Mouse (Mus musculus): ENCODE results near the gene Capsl.
A peak's percentile ranks its signal among the peaks of the same experiment; 100 is the strongest.

The Capsl gene

DNA sequence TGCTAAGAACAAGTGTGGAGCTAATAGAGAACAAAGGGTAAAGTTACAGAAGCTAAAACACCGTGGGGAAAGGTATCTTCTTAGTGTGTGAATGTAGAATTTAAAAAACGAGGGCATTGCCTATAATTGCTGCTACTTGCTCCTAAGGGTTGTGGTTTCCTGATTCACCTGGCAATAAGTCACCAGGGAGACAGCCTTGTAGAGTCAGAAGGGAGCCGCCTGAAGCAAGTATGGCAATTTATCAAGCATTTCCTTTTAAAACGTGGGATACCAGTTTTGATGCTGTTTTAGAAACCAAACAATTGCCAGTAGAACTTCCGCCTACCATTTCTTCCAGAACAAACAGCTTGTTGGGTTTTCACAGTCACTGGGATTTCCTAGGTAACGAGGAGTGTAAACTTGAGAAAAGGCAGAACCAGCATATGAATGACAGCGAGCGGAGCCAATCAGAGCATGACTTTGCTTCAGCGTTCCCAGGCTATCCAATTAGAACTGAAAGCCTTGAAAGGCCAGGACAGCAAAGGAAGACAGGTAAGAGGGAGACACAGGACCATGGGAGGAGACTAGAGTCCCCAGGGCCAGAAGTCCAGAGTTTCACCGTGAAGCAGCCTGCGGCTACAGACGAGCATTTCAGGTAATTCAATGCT, at the start of gene Capsl:
Gene Capsl, plus strand, starts transcription at position 495 of the 647 bp plus-strand sequence.
- peak; percentile 77 to 80 for DNase-seq (ENCODE audit: low spot score in 2 of 2)

DNA sequence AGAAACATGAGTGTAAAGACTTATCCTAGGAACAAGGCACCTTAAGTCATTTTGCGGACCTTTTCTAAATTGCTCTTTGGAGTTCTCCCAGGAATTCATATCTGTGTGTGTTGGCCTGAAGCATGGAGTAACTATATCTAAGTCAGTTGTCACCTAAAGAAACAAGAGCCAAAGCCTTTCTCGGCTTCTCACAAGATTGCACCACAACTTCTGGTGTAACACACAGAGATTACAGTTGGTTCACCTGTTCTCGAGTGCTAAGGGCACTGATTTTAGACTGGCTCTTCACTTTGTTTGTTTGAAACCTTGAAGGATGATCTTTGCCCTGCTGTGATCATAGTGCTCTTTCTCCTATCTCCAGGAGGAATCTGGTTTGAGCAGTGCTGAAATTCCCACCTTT, 26.4 kb upstream of the Capsl start:
- DNase-seq (ENCODE audit: low spot score in 2 of 2), result no peak

DNA sequence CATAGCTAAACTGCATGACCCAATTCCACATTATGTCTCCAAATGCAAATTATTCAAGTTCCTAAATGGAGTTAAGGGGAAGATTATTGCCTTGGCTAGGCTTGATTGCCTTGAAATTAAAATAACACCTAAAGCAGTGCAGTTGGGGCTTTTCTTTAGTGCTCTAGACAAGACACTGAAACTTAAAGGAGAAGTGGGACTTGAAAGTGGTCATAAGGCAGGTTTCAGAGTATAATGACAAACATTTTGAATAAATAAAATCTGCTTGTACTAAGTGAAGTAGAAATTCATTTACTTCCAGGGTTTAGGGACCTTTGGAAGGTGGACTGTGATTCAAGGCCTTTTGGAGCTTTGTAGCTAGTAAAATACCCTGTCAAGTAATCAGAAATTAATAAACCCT, 14.7 kb upstream of the Capsl start:
- DNase-seq (ENCODE audit: low spot score in 2 of 2), result no peak

DNA sequence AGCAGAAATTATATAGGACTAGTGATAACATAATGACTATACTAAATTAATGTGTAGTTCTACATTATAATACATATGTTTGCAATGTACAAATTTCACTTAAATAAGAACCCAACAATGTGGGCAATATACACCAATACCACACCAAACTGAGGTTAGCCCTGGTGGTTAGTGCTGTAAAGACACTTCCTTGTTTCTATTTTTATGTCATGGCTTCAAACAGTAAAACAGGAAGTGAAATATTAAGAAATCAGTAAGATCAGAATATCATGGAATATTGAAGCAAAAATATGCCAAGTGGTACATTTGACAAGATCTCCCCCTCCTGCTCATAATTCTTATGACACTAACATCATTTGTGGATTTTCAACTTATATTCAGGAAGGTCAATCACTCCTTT, 8.0 kb upstream of the Capsl start:
- no peak for DNase-seq (ENCODE audit: low spot score in 2 of 2)

DNA sequence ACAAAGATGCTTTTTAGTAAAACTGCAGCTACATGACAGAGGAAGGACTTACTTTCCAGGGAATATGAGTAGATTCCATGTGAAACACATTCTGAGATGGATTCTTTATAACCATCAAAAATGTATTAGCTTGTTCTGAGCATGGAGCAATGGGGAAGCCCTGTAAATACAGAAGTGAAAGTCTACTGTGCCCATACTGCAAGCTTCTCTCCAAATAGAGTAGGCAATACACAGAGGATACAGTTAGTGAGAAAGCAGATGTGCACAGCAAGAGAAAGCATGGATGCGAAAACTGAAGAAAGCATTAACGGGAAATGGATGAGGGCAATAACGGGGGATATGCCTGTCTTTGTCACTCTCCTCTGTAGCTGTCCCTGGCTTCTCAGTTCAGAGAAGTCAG, 6.0 kb upstream of the Capsl start:
- no peak for DNase-seq (ENCODE audit: low spot score in 2 of 2)

DNA sequence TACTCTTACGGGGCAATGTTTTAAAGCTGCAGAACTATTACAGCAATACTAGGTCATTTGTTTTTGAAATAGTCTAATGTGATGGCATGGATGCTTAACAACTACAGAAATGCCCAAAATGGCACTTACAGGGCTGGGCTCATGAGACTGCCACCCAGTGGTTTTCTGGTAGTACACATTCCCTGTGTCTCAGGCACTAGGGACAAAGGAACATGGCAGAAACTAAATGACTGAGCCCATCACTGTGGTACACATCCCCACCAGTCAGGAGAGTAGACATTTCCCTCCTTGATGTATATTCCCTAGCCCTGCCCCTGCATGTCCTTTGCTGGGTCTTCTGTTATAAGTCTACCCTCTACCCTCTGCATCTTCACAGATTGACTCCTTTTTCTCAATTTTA, 16.2 kb downstream of the Capsl start:
- no peak for DNase-seq (ENCODE audit: low spot score in 2 of 2)

DNA sequence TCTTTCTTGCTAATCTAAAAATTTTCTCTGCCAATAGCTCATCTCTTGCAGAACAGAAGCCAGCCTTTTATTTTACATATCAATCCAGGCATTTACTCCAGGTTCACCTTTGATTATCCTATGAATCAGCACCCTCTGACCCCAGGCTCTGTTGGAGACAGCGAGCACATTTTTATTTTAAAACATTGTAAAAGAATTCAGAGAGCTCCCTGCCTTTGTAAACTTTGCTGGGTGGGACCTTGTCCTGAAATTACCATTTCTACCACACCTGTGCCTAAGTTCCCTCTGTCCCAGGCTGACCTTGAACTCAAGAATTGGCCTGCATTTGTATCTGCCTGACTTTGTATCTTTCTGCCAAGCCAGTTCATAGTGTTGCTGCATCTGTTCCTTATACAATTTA, 17.0 kb downstream of the Capsl start:
- DNase-seq (ENCODE audit: low spot score in 2 of 2), result no peak

DNA sequence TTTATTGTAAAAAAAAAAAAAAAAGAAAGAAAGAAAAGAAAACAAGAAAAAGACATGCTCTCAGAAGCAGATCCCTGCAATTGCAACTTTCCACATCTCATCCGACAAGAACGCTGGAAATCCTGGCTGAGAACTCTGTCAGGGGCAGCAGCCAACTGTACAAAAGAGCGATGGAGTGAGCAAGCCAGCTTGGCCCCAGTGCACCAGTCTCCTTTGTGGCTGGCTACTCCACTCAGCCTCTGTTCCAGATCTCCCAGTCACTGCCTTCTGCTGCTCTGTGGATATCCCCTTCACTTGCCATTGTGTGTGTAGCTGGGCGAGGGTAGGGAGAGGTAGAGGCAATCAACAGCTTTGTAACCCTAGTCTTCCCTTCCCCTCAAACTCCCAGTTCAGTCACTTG, 18.4 kb downstream of the Capsl start:
- peak in 1 of 2 experiments; percentile 49 for DNase-seq (ENCODE audit: low spot score in 2 of 2)

DNA sequence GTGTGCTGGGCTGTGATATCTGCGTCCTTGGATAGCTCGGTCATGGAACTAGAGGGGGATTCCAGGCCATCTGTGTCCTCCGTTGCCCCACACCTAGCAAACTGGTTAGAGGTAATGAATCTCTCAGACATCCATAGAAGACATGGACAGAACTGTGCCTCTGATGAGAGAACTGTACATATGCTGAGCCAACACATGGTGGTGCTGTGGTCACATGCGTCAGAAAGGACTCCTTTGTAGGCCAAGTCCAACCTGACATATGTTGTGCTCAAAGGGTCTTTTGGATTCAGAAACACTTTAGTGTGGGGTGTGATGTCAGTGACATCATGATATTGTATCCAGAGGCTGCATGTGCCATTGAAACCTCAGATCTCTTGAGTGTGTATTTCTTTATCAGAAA, 19.4 kb downstream of the Capsl start:
- DNase-seq (ENCODE audit: low spot score in 2 of 2), result peak in 1 of 2 experiments; percentile 9

DNA sequence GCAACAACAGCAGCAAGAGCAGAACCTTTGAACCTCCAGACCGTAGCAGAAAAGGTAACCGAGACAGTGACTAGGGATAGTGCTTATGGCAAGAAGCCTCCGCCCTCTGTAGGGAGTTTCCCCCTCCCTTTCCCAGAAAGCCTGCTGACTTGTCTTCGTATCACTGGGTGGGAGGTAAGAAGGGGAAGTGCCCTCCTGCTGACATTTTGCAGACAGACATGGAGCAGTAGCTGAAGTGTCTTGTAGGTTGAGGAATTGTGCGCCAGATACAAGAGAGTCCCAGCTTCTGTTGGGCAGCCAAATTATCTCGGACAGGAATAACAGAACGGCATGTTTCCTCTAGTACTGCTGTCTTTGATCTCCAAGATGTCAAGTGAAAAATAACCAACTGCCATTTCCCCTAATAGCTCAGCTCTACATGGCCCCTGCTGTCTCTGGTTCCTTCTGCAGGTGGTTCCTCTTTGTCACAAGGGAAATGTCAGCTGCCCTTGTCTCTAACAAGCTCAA, 27.7 kb downstream of the Capsl start:
- DNase-seq (ENCODE audit: low spot score in 2 of 2), result no peak

DNA sequence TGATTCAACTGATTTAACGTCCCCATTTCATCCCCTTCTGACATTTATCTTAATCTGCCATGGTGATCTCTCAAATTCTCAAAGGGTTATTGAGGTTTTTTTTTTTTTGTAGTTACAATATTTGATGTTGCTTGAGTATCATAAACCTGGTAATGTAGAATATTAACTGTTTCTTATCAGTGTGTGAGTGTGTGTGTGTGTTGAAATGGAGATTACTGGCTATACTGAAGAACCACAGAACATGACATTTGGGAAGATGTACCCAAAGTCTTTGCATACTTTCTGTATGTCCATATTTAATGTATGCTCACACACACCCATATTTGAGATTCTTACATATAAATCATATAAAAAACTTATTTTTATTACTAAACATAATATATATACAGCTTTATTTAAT, 28.2 kb downstream of the Capsl start:
- DNase-seq (ENCODE audit: low spot score in 2 of 2), result no peak

DNA sequence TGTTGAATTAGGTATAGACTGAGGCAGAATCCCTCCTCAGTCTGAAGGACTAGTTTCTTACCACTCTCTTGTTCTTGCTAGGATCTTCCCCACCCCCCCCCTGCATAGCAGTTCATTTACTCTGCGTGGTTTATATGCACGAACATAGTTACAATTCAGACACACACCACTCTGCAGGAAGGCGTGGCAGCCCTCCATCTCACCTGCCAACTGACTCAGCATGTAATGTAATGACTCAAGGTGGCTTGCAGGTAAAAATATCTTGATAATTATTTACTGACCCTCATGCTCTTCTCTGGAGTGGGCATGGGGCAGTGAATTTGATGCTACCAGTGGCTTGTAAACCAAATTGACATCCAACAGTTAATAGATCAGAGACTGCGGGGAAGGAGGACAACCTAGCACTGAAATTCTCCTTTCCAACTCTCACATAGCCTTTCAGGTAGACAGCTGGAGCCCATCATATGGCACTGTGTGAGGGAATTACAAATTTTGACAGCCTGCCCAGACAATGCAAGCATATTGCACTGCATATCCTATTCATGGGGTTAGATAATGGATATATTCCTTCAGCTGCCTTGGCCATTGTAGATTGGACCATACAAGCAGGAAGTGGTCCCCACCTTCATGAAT, 35.3 kb downstream of the Capsl start:
- no peak for DNase-seq (ENCODE audit: low spot score in 2 of 2)

DNA sequence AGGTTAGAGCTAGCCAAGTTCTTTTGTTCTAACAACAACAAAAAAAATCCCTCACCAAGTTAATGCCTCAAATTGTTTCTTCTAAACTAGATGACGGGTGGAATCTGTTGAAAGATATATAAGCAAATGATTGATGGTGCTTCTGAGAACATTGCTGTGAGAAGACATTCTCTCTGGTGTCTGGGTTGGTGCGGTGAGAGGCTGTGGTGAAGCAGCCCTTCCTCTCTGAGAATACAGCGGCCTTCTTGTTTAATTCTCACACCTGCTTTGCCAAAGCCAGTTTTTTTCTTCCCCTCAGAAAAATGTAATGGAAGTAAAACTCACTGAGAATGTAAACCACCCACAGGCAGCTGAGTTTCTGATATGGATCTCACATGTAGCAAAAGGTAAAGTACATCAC, 36.3 kb downstream of the Capsl start:
- DNase-seq (ENCODE audit: low spot score in 2 of 2), result no peak

DNA sequence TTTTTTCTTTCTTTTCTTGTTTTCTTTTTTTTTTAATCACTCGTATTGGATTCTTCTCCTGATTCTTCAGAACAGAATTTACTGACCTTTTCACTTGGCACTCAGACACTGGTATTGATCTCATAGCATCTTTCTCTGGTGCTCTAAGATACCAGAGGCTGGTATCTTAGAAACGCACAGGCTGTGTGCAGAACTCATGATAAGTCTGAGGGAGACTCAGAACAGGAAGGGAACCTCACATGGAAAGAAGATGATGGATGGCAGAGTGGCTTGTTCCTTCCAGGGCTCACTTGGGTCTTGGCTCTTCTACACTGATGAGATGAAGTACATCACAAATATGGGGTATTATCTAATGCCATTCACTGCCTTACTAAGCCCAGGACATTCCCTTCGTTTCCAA, 36.8 kb downstream of the Capsl start:
- no peak for DNase-seq (ENCODE audit: low spot score in 2 of 2)

DNA sequence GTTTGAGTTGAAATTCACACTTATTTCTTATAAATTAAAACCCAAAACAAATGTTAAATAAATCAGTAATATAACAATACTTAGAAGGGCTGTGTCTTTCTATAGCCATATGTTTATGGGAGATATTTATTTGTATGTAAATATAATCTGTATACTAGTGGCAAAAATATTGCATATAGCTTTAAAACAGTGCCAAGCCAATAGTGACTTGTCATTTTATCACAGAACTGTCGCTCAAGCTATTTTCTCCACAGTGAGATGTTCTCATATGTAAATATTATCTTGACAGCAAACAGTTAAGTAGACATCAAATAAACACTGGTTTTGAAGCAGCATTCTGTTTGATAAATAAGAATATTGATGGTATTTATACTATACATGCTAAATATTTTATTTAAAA, 37.4 kb downstream of the Capsl start:
- DNase-seq (ENCODE audit: low spot score in 2 of 2), result no peak

DNA sequence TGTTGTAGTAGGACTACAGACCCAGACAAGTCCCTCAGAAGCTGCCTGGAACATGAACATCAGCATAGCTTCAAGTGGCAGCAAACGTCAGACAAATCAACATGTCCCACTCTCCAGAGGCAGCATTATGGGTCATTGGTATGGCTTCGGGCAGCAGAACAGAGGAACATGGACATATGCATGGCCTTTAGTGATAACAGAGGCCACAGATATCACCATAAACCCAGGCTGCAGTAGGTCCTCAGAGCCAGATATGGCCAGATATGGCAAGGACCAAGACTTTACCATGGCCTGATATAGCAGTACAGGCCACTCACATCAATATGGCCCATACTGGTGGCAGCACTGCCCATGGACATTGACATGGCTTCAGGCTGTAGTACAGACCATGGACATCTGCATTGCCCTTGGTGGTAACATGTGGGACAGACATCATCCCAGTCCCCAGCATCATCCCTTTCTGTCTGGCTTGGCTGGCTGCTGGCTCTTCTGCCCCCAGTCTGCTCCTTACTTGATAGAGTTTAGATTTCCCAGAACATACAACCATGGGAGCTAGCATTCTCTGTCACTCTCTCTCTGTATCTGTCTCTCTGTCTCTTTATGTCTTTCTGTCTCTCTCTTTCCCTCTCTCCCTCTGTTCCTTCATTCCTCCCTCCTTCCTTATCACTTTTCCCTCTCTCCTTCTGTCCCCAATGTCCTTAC, 53.7 kb downstream of the Capsl start:
- no peak for DNase-seq (ENCODE audit: low spot score in 2 of 2)

DNA sequence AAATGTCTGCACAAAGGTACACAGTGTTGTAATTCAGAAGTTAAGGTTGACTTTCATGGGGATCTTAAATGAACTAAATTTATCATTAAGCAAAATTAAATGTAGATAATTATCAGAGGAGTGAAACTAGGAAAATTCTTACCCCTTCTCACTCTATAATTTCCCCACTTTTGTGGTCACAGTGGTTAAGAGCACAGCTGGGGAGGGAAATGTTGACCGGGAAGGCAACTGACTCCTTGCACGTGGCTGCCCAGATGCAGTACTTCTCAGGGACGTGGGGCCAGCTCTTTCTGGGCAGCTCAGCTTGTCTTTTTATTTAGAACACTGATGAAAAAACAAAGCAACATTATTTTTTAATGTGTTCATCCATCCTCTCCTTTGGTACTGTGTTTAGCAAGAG, 56.2 kb downstream of the Capsl start:
- no peak for DNase-seq (ENCODE audit: low spot score in 2 of 2)

Measured in urinary bladder, postnatal 36 days (tissue).